Mouse (Mus musculus) CH12F3 (cell line): ENCODE measurements around the gene Incenp.
"Not testable (repeated sequence)": the region's sequence is repeated elsewhere in the genome, so short reads cannot be mapped to it uniquely, and the experiment has no call there.

Source experiments
- in situ Hi-C: fragments of 300-500 bp; cut with MboI; formaldehyde crosslinking; loops from 2 replicates; pipeline ENCODE4 v1.14.3; 2020; ENCODE audit warnings: low sequenced_read_pairs

Incenp gene

GRCm38 (mm10) chr19:9920835-9921784, 21.8 kb upstream of the Incenp start:
- in situ Hi-C loops = loop anchor here (25.0 kb wide), 1 partner anchor 266 kb away; the partner anchor contains the start of gene Fads1

GRCm38 (mm10) chr19:9918176-9918861, 19.0 kb upstream of the Incenp start:
- in situ Hi-C loops = loop anchor here (5.0 to 25.0 kb wide), 2 partner anchors 74 to 269 kb away; partner anchors contain the start of gene Fads1

DNA sequence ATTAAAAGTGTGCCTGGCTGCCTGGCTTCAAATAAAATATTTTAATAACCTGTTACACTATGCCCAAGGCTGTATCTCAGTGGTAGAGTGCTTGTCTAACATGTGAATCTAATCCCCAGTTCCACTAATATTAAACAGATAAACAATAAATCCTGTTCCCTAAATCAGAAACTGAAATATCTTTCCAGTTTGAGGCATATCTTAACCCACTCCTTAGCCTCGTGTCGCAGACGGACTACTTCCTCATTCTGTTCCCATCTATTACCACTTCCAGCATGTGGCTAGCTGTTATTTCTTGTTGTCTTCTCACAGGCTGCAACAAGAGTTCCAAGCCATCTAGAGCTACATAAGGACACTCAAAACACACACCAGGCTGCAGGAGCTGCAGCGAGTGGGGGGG, 18.4 kb upstream of the Incenp start:
- in situ Hi-C loops = loop anchor here (5.0 to 25.0 kb wide), 2 partner anchors 75 to 270 kb away; partner anchors contain the start of gene Fads1

GRCm38 (mm10) chr19:9915935-9916334, 16.6 kb upstream of the Incenp start:
- in situ Hi-C loops = loop anchor here (5.0 to 25.0 kb wide), 2 partner anchors 76 to 271 kb away; partner anchors contain the start of gene Fads1

- in situ Hi-C loops = loop anchor here (5.0 to 25.0 kb wide), 2 partner anchors 118 to 273 kb away; partner anchors contain the start of gene Fads1
Observed at GRCm38 (mm10) chr19:9914346-9914745, 15.0 kb upstream of the Incenp start.

DNA sequence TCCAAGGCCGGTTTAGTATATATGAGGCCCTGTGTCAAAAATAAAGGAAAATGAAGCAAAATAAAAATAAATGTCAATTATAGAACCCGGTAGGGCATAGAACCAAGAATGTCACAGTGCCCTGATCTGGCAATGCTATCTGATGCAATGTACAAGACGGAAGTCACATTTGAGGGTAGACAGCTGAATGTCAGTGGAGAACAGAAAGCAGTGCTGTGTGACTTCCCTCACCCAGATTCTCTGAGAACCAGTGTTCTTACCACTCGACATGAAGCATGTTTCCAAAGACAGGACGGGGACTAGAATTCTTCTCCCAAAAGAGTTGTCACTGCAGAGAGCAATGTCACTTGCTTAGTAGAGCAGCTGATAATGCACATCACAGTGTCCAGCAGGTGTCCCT, 14.4 kb upstream of the Incenp start:
- in situ Hi-C loops = loop anchor here (5.0 to 25.0 kb wide), 2 partner anchors 119 to 274 kb away; partner anchors contain the start of gene Fads1

DNA sequence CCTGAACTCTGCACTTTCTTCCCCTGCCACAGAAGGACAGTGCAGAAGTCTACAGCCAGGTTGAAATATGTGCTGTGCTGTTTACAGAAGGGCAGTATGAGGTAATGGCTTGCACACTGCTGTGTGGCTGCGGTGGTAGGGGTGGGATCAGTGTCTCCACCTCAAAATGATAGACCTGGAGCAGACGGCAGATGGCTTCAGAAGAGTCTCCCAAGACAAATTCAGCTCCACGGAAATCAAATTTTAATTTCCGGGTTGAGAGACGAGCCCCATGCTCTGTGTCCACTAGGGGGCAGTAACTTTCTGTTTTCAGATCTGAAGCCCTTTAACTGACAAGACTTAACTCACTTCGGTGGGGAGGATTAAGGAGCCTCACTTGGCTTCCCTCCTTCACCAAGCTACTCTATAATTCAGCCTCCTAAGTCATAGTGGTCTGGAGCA, 12.0 kb upstream of the Incenp start:
- in situ Hi-C loops = loop anchor here (5.0 to 25.0 kb wide), 2 partner anchors 121 to 276 kb away; partner anchors contain the start of gene Fads1

DNA sequence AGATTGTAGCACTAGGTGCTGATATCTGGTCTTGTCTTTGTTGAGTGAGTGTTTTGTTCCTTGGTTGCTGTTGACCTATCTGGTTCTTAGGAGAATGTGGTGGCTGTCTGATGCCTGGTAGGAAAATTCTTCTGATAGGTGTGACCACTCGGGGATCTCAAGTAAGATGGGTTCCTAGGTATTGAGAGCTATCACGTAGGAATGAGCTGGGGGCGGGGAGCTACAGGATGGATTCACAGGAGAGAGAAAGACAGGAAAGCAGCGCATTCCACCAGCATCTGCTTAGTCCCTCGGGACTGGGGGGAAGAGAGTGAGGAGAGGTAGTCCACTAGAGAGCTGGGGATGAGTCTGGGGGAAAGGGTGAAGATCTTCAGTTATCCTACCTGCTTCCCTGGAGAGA, 10.0 kb upstream of the Incenp start:
- in situ Hi-C loops = loop anchor here (25.0 kb wide), 1 partner anchor 278 kb away; the partner anchor contains the start of gene Fads1

- in situ Hi-C loops = loop anchor here (25.0 kb wide), 1 partner anchor 287 kb away; the partner anchor contains the start of gene Fads1
Observed at GRCm38 (mm10) chr19:9900696-9901095, 1.3 kb upstream of the Incenp start.

DNA sequence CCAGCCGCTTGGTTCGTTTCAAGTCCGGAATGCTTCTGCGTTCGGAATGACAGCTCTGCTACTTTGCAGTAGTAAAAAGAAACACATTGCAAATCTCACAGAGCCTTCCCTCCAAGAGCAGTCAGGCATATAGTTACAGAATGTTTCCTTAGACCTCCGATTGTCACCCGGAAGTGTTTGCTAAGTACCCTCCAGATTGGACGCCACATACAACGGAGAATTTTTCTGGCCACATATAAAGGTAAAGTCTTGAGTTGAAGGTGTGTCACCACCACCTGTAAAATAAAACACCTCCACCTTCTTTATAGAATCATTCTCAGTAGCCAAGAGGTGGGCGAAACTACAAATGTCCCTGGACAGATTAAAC, 412 bp upstream of the Incenp start:
- in situ Hi-C loops = loop anchor here (25.0 kb wide), 1 partner anchor 288 kb away; the partner anchor contains the start of gene Fads1

- in situ Hi-C loops = no loop called here
Observed at GRCm38 (mm10) chr19:9898339-9899066, 848 bp downstream of the Incenp start.

DNA sequence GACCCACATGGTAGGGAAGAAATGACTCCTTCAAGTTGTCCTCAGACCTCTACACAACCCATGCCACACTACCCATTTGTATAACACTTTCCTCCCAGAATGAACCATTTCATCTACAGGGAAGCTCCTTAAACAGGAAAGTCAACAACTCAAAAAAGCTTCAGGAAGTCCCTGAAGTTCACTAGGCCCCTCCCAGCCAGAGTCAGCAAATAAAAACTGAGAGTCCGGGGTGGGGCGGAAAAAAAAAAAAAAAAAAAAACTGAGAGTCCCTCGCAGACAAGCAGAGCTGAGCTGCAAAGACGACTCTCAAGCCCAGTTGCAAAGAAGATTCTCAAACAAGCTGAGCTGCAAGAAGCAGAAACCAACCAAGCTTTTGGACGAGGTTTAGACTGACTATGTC, 3.3 kb downstream of the Incenp start:
- in situ Hi-C loops = no loop called here

DNA sequence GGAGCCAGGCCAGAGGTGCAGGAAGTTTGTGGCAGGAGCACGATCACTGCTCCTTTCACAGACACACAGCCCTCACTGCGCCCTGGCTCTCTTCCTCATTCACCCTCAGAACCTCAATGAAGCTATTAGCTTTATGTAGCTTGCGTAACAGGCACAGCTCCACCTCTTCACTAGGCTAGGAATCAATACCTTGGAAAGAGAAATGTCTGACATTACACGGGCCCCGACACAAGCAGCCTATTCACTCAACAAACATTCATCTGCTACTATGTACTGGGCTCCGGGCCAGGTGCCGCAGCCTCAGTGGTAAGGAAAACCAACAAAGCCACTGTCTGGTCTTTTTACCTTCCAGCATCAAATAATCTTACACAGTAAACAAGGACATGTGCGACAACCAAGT, 12.6 kb downstream of the Incenp start:
- in situ Hi-C loops = no loop called here

- in situ Hi-C loops = no loop called here
Observed at GRCm38 (mm10) chr19:9886348-9886747, 13.0 kb downstream of the Incenp start.

GRCm38 (mm10) chr19:9878186-9878835, 21.0 kb downstream of the Incenp start:
- in situ Hi-C loops = no loop called here

GRCm38 (mm10) chr19:9865466-9865865, 33.9 kb downstream of the Incenp start:
- in situ Hi-C loops = no loop called here

GRCm38 (mm10) chr19:9864856-9865255, 34.5 kb downstream of the Incenp start:
- in situ Hi-C loops = no loop called here

DNA sequence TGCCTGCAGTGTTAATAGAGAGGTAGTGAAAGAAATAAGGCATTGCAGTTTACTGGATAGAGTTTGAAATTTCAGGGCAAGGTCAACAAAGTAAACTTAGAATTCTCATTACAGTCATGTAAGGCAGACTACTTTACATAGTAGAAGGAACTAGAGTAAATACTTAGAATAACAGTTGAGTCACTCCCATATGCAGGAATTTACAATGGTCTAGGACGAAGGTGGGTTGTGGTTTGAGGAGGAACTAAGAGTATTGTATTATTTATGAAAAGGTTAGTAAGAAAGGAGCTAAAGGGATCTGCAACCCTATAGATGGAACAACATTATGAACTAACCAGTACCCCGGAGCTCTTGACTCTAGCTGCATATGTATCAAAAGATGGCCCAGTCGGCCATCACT, 38.5 kb downstream of the Incenp start:
- in situ Hi-C loops = not testable (repeated sequence)

DNA sequence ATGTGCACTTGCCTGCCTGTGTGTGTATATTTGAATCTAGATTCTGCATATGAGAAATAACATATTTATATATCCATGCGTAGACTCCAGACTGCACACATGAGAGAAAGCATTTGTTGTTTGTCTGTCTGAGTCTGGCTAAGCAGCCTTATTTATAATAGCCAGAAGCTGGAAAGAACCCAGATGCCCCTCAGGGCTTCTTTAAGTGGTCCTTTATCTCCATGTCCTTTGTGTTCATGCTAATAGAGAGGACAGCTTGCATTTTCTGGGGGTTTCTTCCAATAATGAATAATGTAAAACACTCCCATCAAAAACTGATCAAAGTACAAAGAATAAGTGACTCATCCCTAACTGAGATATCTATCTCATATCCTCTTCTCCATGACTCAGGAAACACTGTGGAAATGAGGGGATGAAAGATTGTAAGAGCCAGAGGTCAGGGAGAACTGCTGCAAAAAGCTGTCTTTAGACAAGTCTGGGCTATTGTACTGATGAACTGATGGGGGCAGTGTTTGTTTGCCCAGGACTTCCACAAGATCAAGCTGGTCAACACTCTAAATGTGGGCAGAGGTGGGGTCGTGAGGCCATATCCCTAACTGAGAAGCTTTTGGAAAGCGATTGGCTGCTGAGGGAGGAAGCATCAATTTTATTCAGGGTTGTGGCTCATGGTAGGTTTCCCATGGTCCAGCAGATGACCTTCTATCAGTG, 49.8 kb downstream of the Incenp start:
- in situ Hi-C loops = not testable (repeated sequence)
